Mouse (Mus musculus): ENCODE measurements around the gene Rabepk. TPM values are rescaled to one million over a fixed set of nuclear protein-coding genes. Genes with fewer than 3 reads are reported as not detected.

Rabepk gene
- 8.0 TPM for polyA plus RNA-seq (2014; fragmentation: Illumina TruSeq; extraction: RNeasy Lipid Tissue Mini Kit (QIAGEN cat#74804); ENCODE audit: low read depth, low replicate concordance)

GRCm38 (mm10) chr2:34799357-34800256 is at the start of gene Rabepk:
Gene Rabepk, minus strand, starts transcription at chr2:34799912.

DNA sequence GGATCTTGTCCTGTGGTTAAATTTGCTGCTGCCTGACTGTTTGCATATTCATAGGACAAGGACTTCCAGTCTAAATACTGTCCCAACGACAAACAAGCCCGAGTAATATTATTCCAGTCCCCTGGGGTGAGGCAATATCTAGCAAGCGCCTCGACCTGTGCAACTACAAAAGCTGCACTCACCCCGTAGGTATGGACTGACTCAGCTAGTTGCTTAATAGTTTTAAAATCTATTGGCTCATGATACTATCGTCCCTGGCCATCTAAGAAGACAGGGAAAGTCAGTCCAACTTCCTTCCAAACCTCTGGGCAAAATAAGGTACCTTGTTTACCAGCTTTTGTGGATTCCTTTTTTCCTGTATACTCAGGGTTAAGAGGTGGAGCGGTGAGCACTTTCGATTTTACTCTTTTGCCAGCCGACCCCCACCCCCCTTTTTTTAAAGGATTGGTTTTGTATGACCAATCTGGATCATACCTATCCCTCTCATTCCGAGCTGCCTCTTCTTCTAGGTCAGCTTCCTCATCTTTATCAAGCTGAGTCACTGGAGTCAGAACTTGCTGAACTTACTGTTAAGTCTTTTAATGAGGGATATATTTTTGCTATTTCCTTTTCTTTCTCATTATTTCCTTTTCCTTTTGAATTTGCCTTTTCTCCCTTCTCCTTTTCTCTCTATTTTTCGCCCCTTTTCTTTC is 33.2 kb upstream of the Rabepk start, which contains the start of gene Gm34653:
Gm34653 (plus strand) TSS at position 242 of the 692 bp plus-strand sequence.

DNA sequence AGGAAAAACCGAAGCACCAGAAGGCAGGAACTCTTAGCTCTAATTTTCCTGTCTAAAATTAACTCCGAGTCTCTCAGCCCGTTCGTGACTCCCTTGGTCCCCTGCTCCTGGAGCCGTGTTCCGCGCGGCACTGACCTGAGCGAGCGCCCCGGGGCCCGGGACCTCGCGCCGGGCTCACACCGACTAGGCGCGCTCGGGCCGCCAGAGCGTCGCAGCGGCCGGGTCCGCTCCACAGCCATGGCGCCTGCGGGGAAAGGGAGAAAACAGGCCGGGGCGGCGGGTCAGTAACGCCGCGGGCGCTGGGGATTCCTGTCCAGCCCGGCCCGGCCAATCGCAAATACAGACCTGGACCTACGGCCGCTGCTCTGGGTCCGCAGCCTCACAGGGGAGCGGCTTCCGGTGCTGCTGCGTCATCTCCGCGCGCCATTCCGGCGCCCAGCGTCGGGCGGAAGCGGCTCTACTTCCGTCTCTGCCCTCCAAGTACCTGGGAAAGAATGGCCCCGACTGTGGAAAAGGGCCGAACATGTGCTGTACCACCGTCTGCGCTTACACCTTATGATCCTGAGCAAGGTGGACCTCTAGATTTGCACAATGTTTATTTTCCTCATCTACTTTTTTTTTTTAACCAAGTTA is 26.2 kb upstream of the Rabepk start, which contains the start of gene Fbxw2:
Fbxw2 (minus strand) TSS at position 485 of the 633 bp plus-strand sequence.

GRCm38 (mm10) chr2:34771368-34772226 is 28.1 kb downstream of the Rabepk start, which contains the start of gene Hspa5:
Gene Hspa5, plus strand, starts transcription at chr2:34771970.

GRCm38 (mm10) chr2:34754551-34755358 is 45.0 kb downstream of the Rabepk start, which contains the start of gene Gapvd1:
Gene Gapvd1, minus strand, starts transcription at chr2:34755232.

Other genes with a start within 250 kb of the Rabepk start
- gene Gapvd1, start 44.7 kb downstream of the Rabepk start, polyA plus RNA-seq (2014; fragmentation: Illumina TruSeq; extraction: RNeasy Lipid Tissue Mini Kit (QIAGEN cat#74804); ENCODE audit: low read depth, low replicate concordance), result 40.8 TPM
- gene Hspa5, start 27.9 kb downstream of the Rabepk start, polyA plus RNA-seq (2014; fragmentation: Illumina TruSeq; extraction: RNeasy Lipid Tissue Mini Kit (QIAGEN cat#74804); ENCODE audit: low read depth, low replicate concordance), result 1,091 TPM
- gene Fbxw2, start 26.4 kb upstream of the Rabepk start, polyA plus RNA-seq (2014; fragmentation: Illumina TruSeq; extraction: RNeasy Lipid Tissue Mini Kit (QIAGEN cat#74804); ENCODE audit: low read depth, low replicate concordance), result 75.5 TPM
- not detected for gene Gm34653, start 33.1 kb upstream of the Rabepk start, polyA plus RNA-seq (2014; fragmentation: Illumina TruSeq; extraction: RNeasy Lipid Tissue Mini Kit (QIAGEN cat#74804); ENCODE audit: low read depth, low replicate concordance)
- 71.4 TPM for gene Cutal, start 74.5 kb upstream of the Rabepk start, polyA plus RNA-seq (2014; fragmentation: Illumina TruSeq; extraction: RNeasy Lipid Tissue Mini Kit (QIAGEN cat#74804); ENCODE audit: low read depth, low replicate concordance)
- 63.2 TPM for gene Psmd5, start 75.1 kb upstream of the Rabepk start, polyA plus RNA-seq (2014; fragmentation: Illumina TruSeq; extraction: RNeasy Lipid Tissue Mini Kit (QIAGEN cat#74804); ENCODE audit: low read depth, low replicate concordance)
- not detected for gene Phf19, start 114.1 kb upstream of the Rabepk start, polyA plus RNA-seq (2014; fragmentation: Illumina TruSeq; extraction: RNeasy Lipid Tissue Mini Kit (QIAGEN cat#74804); ENCODE audit: low read depth, low replicate concordance)
- gene Traf1, start 161.9 kb upstream of the Rabepk start, polyA plus RNA-seq (2014; fragmentation: Illumina TruSeq; extraction: RNeasy Lipid Tissue Mini Kit (QIAGEN cat#74804); ENCODE audit: low read depth, low replicate concordance), result 2.5 TPM